Mouse (Mus musculus): ENCODE measurements around the gene Ube2ql1. TPM values are rescaled to one million over a fixed set of nuclear protein-coding genes. Genes with fewer than 3 reads are reported as not detected.

Gene Ube2ql1
- polyA plus RNA-seq, 1 experiment from 2014 or later = 0.10 TPM

DNA sequence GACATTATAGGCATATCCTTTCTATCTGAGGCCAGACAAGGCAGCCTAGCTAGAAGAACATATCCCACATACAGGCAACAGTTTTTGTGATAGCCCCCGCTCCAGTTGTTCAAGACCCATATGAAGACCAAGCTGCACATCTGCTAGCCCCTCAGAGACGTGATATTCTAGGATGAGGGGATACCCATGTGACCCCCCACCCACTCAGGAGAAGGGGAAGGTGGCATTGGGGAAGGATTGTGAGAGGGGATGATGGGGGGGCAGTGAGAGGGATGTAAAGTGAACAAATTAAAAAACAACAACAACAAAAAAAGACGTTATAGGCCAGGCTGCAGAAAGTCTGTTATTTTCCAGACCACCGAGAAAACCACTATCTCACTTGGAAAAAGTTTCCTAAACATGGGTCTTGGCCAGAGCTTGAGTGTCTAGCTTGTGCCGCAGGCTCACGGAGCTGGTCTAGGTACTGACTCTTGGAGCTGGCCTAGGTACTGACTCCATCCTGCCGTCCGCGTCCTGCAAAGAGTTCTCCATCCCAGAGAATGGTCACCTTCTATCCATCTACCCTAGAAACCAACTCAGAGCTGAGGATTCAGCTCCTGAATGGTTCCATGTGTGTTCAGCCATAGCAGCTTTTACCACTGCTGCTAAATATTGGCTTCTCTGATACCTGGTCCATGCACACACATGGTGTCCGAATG is 65.6 kb downstream of the Ube2ql1 start:
- ATAC-seq = no peak
- Histone ChIP-seq H3K4me2 (replicated peaks; ENCODE audit: low read depth) (no peak overlapping the region), H3K27me3 (replicated peaks; ENCODE audit: control insufficient read depth, insufficient read depth, low read length) (0 out of 2 replicates have a peak, but pooled peaks cover 3% of the 10 kb centered on the region), H3K4me3 (ENCODE audit: low read depth, low read length) (no peak overlapping the region), H3K36me3 (ENCODE audit: control insufficient read depth, insufficient read depth) (no peaks in the 10 kb centered on the region), H3K4me1 (replicated peaks; ENCODE audit: control insufficient read depth, insufficient read depth, low read length) (no peaks in the 10 kb centered on the region), H3K27ac (ENCODE audit: low read depth, low read length) (no peak overlapping the region), H3K9me3 (ENCODE audit: control insufficient read depth) (no peaks in the 10 kb centered on the region), H3K9ac (ENCODE audit: low read depth, low read length) (no peak overlapping the region)
- 47% methylated on average over 10 of the region's 10 CpGs for WGBS
- TF ChIP-seq CTCF (IDR thresholded peaks at IDR 0.05; ENCODE audit: low read depth) = no peak

DNA sequence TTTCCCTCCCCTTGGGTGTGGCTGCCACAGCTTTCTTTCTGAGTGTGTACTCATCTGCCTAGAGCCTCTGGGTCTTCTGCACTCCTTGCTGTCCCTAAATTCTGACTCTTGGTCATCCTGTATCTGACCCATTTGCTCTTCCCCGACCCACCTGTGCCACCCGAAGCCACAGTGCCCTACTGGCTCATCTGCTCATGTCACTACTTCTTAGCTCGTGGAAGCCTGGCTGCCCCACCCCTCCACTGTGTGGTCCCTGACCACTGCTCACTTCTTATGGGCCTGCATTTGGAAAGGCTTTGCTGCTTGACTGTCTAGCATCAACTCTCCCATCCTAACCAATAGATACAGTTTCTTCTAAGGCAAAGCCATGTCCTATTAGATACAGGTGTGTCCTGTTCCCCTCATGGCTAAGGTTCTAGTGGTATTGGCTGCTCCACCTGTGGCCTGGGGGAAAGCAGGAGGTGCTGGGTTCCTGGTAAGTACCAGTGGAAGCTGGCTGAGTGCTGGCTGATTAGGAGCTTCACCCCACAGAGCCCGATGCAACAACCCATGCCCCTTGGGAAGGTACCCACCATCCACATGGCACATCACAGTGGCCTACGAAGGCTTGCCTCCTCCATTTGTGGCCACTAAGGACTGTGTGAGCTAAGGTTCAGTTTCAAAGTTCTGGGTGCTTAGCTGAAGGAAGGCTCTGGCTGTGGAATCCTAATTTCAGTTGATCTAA is 66.3 kb downstream of the Ube2ql1 start:
- Histone ChIP-seq H3K9ac (ENCODE audit: low read depth, low read length) (no peak overlapping the region), H3K4me1 (replicated peaks; ENCODE audit: control insufficient read depth, insufficient read depth, low read length) (no peaks in the 10 kb centered on the region), H3K36me3 (ENCODE audit: control insufficient read depth, insufficient read depth) (no peaks in the 10 kb centered on the region), H3K4me2 (replicated peaks; ENCODE audit: low read depth) (no peak overlapping the region), H3K9me3 (ENCODE audit: control insufficient read depth) (no peaks in the 10 kb centered on the region), H3K4me3 (ENCODE audit: low read depth, low read length) (no peak overlapping the region), H3K27ac (ENCODE audit: low read depth, low read length) (no peak overlapping the region), H3K27me3 (replicated peaks; ENCODE audit: control insufficient read depth, insufficient read depth, low read length) (0 out of 2 replicates have a peak, but pooled peaks cover 3% of the 10 kb centered on the region)
- ATAC-seq = no peak
- 80% methylated on average over 5 of the region's 5 CpGs for WGBS
- no peak for TF ChIP-seq CTCF (IDR thresholded peaks at IDR 0.05; ENCODE audit: low read depth)

DNA sequence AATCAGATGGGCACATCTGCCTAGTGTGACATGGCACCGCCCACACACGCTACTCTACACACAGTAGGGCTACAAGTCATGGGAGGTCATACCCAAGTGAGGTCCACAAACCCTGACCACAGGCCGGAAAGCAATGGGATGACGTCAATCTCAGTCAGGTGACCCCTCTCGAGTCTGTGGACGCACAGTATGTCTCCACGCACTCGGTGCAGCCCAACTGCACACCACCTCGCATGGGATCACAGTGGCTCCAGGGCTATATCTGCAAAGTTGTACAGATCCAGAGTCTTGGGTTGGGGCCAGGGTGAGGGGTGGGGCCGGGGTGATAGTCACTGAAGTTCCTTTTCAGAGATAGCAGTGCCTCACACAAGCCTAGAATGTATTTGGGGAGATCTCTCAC is 67.1 kb downstream of the Ube2ql1 start:
- H3K9ac ChIP-seq (ENCODE audit: low read depth, low read length) = no peak overlapping the region
- H3K4me1 ChIP-seq (replicated peaks; ENCODE audit: control insufficient read depth, insufficient read depth, low read length) = no peaks in the 10 kb centered on the region
- peak; percentile 10; the same call in 1 of the 2 replicates for ATAC-seq
- H3K4me2 ChIP-seq (replicated peaks; ENCODE audit: low read depth) = no peak overlapping the region
- no peaks in the 10 kb centered on the region for H3K9me3 ChIP-seq (ENCODE audit: control insufficient read depth)
- H3K36me3 ChIP-seq (ENCODE audit: control insufficient read depth, insufficient read depth) = no peaks in the 10 kb centered on the region
- H3K27me3 ChIP-seq (replicated peaks; ENCODE audit: control insufficient read depth, insufficient read depth, low read length) = 0 out of 2 replicates have a peak, but pooled peaks cover 3% of the 10 kb centered on the region
- H3K27ac ChIP-seq (ENCODE audit: low read depth, low read length) = no peak overlapping the region
- no peak for TF ChIP-seq CTCF (IDR thresholded peaks at IDR 0.05; ENCODE audit: low read depth)
- 89% methylated on average over 10 of the region's 10 CpGs for WGBS
- H3K4me3 ChIP-seq (ENCODE audit: low read depth, low read length) = no peak overlapping the region

DNA sequence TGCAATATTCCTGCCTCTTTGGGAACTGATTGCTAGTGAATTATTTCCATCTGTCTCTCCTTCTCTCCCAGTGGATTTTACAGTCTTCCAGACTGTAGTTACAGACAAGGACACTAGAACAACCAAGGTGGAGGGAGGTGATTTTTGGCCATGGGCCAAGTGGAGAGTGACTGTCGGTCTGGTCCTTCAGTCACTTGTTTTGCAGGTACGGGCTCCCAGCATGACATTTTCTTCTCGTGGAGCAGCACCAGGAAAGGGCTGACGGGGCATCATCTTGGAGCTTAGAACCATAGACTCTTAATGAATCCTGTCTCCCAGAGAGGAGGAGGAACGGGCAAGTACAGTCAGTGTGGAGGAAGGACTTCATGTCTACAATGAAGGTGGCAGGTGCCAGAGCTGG is 67.6 kb downstream of the Ube2ql1 start:
- TF ChIP-seq CTCF (IDR thresholded peaks at IDR 0.05; ENCODE audit: low read depth) = no peak
- Histone ChIP-seq H3K27ac (ENCODE audit: low read depth, low read length) (no peak overlapping the region), H3K9me3 (ENCODE audit: control insufficient read depth) (no peaks in the 10 kb centered on the region), H3K9ac (ENCODE audit: low read depth, low read length) (no peak overlapping the region), H3K36me3 (ENCODE audit: control insufficient read depth, insufficient read depth) (no peaks in the 10 kb centered on the region), H3K4me3 (ENCODE audit: low read depth, low read length) (no peak overlapping the region), H3K4me1 (replicated peaks; ENCODE audit: control insufficient read depth, insufficient read depth, low read length) (no peaks in the 10 kb centered on the region), H3K27me3 (replicated peaks; ENCODE audit: control insufficient read depth, insufficient read depth, low read length) (0 out of 2 replicates have a peak, but pooled peaks cover 3% of the 10 kb centered on the region), H3K4me2 (replicated peaks; ENCODE audit: low read depth) (no peak overlapping the region)
- ATAC-seq = no peak
- WGBS = 83% methylated on average over 5 of the region's 5 CpGs

DNA sequence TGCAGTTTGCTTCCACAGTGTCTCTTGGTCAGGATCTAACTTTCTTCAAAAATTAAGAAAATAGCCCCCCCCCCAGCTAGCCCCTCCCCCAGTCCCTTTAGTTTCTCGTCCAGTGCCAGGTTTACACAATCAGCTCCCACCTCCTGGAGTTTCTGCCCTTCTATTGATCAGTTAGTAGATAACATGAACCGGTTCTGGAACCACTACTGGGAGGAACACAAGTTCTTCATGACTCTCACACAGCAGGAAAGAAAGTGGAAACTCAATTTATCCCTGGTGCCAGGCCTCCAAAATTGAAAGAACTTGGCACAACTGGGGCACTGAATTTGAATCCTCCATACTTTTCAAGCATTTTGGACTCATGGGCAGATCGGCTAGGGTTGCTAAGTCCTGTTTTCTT is 85.2 kb downstream of the Ube2ql1 start:
- Histone ChIP-seq H3K4me3 (ENCODE audit: low read depth, low read length) (no peak overlapping the region), H3K9ac (ENCODE audit: low read depth, low read length) (no peak overlapping the region), H3K4me1 (replicated peaks; ENCODE audit: control insufficient read depth, insufficient read depth, low read length) (no peaks in the 10 kb centered on the region), H3K27ac (ENCODE audit: low read depth, low read length) (no peak overlapping the region), H3K9me3 (ENCODE audit: control insufficient read depth) (no peaks in the 10 kb centered on the region), H3K27me3 (replicated peaks; ENCODE audit: control insufficient read depth, insufficient read depth, low read length) (no peaks in the 10 kb centered on the region), H3K4me2 (replicated peaks; ENCODE audit: low read depth) (no peak overlapping the region), H3K36me3 (ENCODE audit: control insufficient read depth, insufficient read depth) (no peaks in the 10 kb centered on the region)
- 50% methylated on average over 3 of the region's 3 CpGs for WGBS
- no peak for ATAC-seq
- TF ChIP-seq CTCF (IDR thresholded peaks at IDR 0.05; ENCODE audit: low read depth) = no peak

Other genes with a start within 250 kb of the Ube2ql1 start
- gene Nsun2, start 206.1 kb downstream of the Ube2ql1 start, polyA plus RNA-seq (2015; fragmentation: Nextera tagmentation; extraction: Ambion mirVana) = 35.0 and 38.8 TPM in 2 replicates
- gene Tent4a, start 205.3 kb downstream of the Ube2ql1 start, polyA plus RNA-seq (2015; fragmentation: Nextera tagmentation; extraction: Ambion mirVana) = 2.3 and 2.7 TPM in 2 replicates
- 7.1 and 8.6 TPM in 2 replicates for gene Srd5a1, start 128.4 kb downstream of the Ube2ql1 start, polyA plus RNA-seq (2015; fragmentation: Nextera tagmentation; extraction: Ambion mirVana)
- gene Med10, start 62.5 kb upstream of the Ube2ql1 start, polyA plus RNA-seq (2015; fragmentation: Nextera tagmentation; extraction: Ambion mirVana) = 76.1 and 79.3 TPM in 2 replicates